Mouse (Mus musculus) intestine, postnatal 0 days (tissue): ENCODE data around the gene Cdc25a. TPM values are rescaled to one million over a fixed set of nuclear protein-coding genes. Genes with fewer than 3 reads are reported as not detected.

Experiments
- ATAC-seq: fragments of 200-750 bp; cut with Nextera tagmentation; 2 replicates; pipeline ENCODE4 v1.8.0; 2017; ENCODE audit warnings: mild to moderate bottlenecking, moderate TSS enrichment, moderate library complexity
- H3K27ac ChIP-seq: fragments of 300-500 bp; sonication (generic); 2 replicates; pipeline ENCODE4 v1.5.1; 2014; ENCODE audit warnings: mild to moderate bottlenecking, low read depth, low read length, moderate library complexity
- H3K27me3 ChIP-seq: fragments of 300-500 bp; sonication (generic); replicated peaks from 2 replicates; pipeline ENCODE4 v1.6.1; 2014; ENCODE audit warnings: low read length, mixed read lengths; ENCODE audit not compliant: control insufficient read depth, insufficient read depth
- H3K36me3 ChIP-seq: fragments of 300-500 bp; sonication (generic); 2 replicates; pipeline ENCODE4 v1.6.1; 2014; ENCODE audit warnings: mild to moderate bottlenecking, moderate library complexity; ENCODE audit not compliant: control insufficient read depth, insufficient read depth
- H3K4me1 ChIP-seq: fragments of 300-500 bp; sonication (generic); replicated peaks from 2 replicates; pipeline ENCODE4 v1.6.1; 2014; ENCODE audit warnings: antibody characterized with exemption, low read length, mixed read lengths; ENCODE audit not compliant: control insufficient read depth, insufficient read depth
- H3K4me2 ChIP-seq: fragments of 300-500 bp; sonication (generic); replicated peaks from 2 replicates; pipeline ENCODE4 v1.6.1; 2014; ENCODE audit warnings: low read depth, mild to moderate bottlenecking, moderate library complexity
- H3K4me3 ChIP-seq: fragments of 300-500 bp; sonication (generic); 2 replicates; pipeline ENCODE4 v1.5.1; 2014; ENCODE audit warnings: low read depth, low read length
- H3K9ac ChIP-seq: fragments of 300-500 bp; sonication (generic); 2 replicates; pipeline ENCODE4 v1.6.1; 2014; ENCODE audit warnings: mild to moderate bottlenecking, low read depth, low read length
- H3K9me3 ChIP-seq: fragments of 300-500 bp; sonication (generic); 2 replicates; pipeline ENCODE4 v1.6.1; 2016; ENCODE audit warnings: mixed run types; ENCODE audit not compliant: control insufficient read depth
- CTCF ChIP-seq: sonication (generic); IDR thresholded peaks from 2 replicates; pipeline ENCODE4 v1.5.1; 2016; ENCODE audit warnings: low read depth, mild to moderate bottlenecking, control low read depth, antibody characterized with exemption, moderate library complexity
- WGBS: fragments of 180-500 bp; shearing (Covaris S2); extraction: QIAGEN DNeasy Blood & Tissue Kit; methylation state at CpG from one replicate; pipeline ENCODE4 v1.1.7; 2014; 5-methylcytosine and 5-hydroxymethylcytosine counted together
- polyA plus RNA-seq: library from polyadenylated mRNA; unstranded; fragments of >200 nt; fragmentation: Nextera tagmentation; extraction: Ambion mirVana; gene quantifications from 2 replicates; pipeline ENCODE4 v1.2.1, GENCODE M21; 2015

The Cdc25a gene
- polyA plus RNA-seq, 1 experiment from 2014 or later, result 21.3 TPM

- ATAC-seq, result no peak
- no peaks in the 10 kb centered on the region for H3K9me3 ChIP-seq
- no peak overlapping the region for H3K27ac ChIP-seq
- 42% methylated on average over 4 of the region's 4 CpGs for WGBS
- no peak overlapping the region for H3K9ac ChIP-seq
- H3K4me2 ChIP-seq, result no peak overlapping the region
- H3K27me3 ChIP-seq, result no peaks in the 10 kb centered on the region
- TF ChIP-seq CTCF, result peak; percentile 32; the same call in 1 of the 2 replicates
- H3K4me1 ChIP-seq, result no peaks in the 10 kb centered on the region
- H3K36me3 ChIP-seq, result no peaks in the 10 kb centered on the region
- no peak overlapping the region for H3K4me3 ChIP-seq
Observed at GRCm38 (mm10) chr9:109914269-109914926, 39.0 kb downstream of the Cdc25a start.

DNA sequence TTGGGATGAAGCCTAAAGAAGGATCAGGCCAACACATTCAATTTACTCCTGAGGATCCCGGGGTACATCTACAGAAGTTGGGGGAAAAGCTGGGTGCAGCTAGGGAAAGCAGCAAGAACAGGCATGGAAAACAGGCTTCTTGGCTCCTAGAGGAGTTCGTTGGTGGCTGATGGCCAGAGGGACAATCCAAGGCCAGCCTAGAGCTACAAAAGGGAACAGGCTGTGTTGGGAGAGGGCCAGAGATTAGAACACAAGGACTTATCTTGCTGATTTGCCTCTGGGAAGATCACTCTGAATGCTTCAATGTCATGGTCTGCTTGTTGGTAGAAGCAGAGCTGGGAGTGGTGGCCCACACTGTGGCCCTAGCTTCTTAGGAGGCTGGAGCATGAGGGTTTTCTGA lies 42.6 kb downstream of the Cdc25a start:
- WGBS, result 90% methylated on average over 2 of the region's 2 CpGs
- ATAC-seq, result no peak
- Histone ChIP-seq H3K27ac (no peak overlapping the region), H3K4me2 (no peak overlapping the region), H3K9me3 (no peaks in the 10 kb centered on the region), H3K36me3 (no peaks in the 10 kb centered on the region), H3K4me1 (no peaks in the 10 kb centered on the region), H3K4me3 (no peak overlapping the region), H3K27me3 (no peaks in the 10 kb centered on the region), H3K9ac (no peak overlapping the region)
- TF ChIP-seq CTCF, result no peak

GRCm38 (mm10) chr9:109929131-109929530 lies 53.8 kb downstream of the Cdc25a start:
- Histone ChIP-seq H3K4me1 (no peaks in the 10 kb centered on the region), H3K36me3 (no peaks in the 10 kb centered on the region), H3K4me2 (no peak overlapping the region), H3K4me3 (no peak overlapping the region), H3K9ac (no peak overlapping the region), H3K27ac (no peak overlapping the region), H3K27me3 (no peaks in the 10 kb centered on the region), H3K9me3 (no peaks in the 10 kb centered on the region)
- no peak for TF ChIP-seq CTCF
- WGBS, result 97% methylated on average over 3 of the region's 3 CpGs
- ATAC-seq, result no peak

DNA sequence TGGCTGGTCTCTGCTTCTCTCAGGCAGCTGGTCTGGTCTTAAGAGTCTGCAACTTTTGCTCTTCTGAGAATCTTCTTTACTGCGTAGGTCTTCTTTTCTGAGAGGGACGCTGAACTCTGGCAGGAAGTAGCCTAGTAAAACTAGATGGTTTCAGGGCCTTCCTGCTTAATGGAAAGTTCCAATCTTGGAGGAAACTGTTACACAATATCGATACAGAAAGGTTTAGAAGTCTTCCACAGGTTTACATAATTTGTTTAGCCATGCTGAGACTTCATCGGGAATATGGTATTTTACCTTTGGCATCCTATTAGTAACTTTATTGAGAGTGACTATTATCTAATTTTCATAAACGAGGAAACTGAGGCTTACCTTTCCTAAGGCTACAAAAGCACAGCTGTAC lies 54.7 kb downstream of the Cdc25a start:
- WGBS, result 87% methylated on average over 5 of the region's 5 CpGs
- Histone ChIP-seq H3K9ac (no peak overlapping the region), H3K4me1 (no peaks in the 10 kb centered on the region), H3K9me3 (no peaks in the 10 kb centered on the region), H3K4me2 (no peak overlapping the region), H3K27me3 (no peaks in the 10 kb centered on the region), H3K36me3 (no peaks in the 10 kb centered on the region), H3K27ac (no peak overlapping the region), H3K4me3 (no peak overlapping the region)
- no peak for TF ChIP-seq CTCF
- no peak for ATAC-seq

DNA sequence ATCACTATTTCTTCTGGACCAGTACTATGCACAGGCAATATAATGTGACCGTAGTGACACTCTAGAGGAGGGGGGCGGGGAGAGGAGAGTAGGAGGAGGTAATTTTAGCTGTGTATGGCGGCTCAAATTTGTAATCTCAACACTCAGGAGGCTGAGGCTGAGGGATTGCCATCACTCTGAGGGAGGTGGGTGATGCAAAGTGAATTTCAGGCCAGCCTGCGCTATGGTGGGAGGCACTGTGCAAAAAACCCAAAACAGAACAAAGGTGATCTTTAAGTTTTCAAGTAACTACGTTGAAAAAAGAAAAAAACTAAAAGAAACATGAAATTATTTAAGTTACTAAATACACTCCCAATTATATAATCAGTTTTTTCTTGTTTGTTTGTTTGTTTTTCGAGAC lies 55.4 kb downstream of the Cdc25a start:
- no peak overlapping the region for H3K9ac ChIP-seq
- peak overlapping the region; percentile 93 for H3K27ac ChIP-seq

GRCm38 (mm10) chr9:109931257-109932171 lies 56.1 kb downstream of the Cdc25a start, which contains the start of gene Map4:
Map4 (plus strand) TSS chr9:109931460.
- H3K4me2 ChIP-seq, result peak within 1 kb of the TSS; percentile 90
- peak within 1 kb of the TSS; percentile 87 for H3K4me3 ChIP-seq
- H3K27ac ChIP-seq, result peak within 1 kb of the TSS; percentile 93
- H3K9me3 ChIP-seq, result no peaks in the 10 kb centered on the region
- ATAC-seq, result peak; percentile 99
- peak; percentile 76 for TF ChIP-seq CTCF
- H3K27me3 ChIP-seq, result no peaks in the 10 kb centered on the region
- H3K9ac ChIP-seq, result peak within 1 kb of the TSS; percentile 90
- no peaks in the 10 kb centered on the region for H3K36me3 ChIP-seq
- WGBS, result under 1% methylated on average over 84 of the region's 94 CpGs
- no peaks in the 10 kb centered on the region for H3K4me1 ChIP-seq

More for the DNA sequence above, 55.4 kb downstream of the Cdc25a start:
- ATAC-seq, result no peak
- H3K4me1 ChIP-seq, result no peaks in the 10 kb centered on the region
- H3K27me3 ChIP-seq, result no peaks in the 10 kb centered on the region
- H3K36me3 ChIP-seq, result no peaks in the 10 kb centered on the region
- no peaks in the 10 kb centered on the region for H3K9me3 ChIP-seq
- H3K4me2 ChIP-seq, result peak overlapping the region; percentile 90
- H3K4me3 ChIP-seq, result peak overlapping the region; percentile 87
- 69% methylated on average over 6 of the region's 6 CpGs for WGBS
- TF ChIP-seq CTCF, result no peak
